Mouse (Mus musculus) erythroblast, embryonic 14.5 days (primary cell): ENCODE results near the gene Emsy.

Experiments
- GATA1 ChIP-seq: IDR thresholded peaks from 2 replicates; pipeline ENCODE4 v1.6.1; 2012; ENCODE audit warnings: low read length, inconsistent platforms, mixed read lengths
- TAL1 ChIP-seq: IDR thresholded peaks from 3 replicates; pipeline ENCODE4 v1.6.1; 2012; ENCODE audit warnings: low read length, inconsistent platforms, mixed read lengths

- TF ChIP-seq GATA1 (no peak), TAL1 (no peak)
Observed at GRCm38 (mm10) chr7:98704276-98704675, 47.7 kb upstream of the Emsy start.
